Mouse (Mus musculus) heart, adult 11 months (tissue): ENCODE measurements around the gene Eif2b4.

Source experiments
- DNase-seq: peaks from one replicate; pipeline ENCODE4 v3.0.0; 2022

Eif2b4 gene

DNA sequence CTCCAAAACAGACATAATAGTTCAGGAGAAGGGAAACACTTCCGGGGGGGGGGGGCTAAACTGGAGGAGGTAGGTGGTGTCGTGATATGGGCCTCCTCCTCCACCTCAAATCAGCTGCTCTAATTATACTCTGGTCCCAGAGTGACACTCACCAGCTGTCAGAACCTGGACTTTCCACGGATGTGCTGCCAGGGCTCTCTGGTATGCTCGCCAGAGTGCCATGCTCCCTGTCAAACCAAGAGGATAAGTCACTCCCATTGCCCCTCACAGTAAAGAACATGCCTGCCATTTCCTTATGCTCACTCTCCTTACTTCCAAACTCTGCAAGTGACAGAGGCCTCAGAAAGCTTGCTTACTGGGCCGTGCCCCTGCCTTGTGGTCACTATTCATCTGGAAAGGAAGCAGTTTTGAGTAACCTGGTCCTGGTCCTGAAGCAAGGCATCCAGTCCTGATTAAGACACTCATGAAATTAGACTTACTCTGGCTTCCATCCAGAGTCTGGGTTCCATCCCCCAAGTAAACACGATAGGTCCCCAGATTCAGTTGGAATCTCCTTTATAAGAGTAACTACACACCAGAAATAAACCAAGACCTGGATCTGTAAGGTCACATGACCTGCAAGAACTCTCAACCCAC is 39.6 kb downstream of the Eif2b4 start:
- DNase-seq, result peak; percentile 96

DNA sequence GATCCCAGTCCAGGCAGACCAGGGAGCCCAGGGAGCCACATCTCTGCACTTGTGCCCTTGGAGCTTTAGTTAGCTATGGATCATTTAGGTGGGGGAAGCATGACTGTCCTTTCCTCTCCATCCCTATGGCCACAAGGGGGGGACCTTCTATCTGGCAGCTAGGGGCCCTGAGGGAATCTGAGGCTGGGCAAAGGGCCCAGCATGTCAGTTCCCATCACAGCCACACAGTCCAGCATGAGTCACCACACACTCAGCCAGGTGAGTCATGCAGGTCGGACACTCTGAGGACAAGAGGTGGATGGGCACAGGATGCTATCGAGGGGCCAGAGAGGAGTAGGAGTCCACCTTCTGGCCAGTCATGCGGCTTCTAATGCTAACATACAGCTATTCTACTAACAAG is 41.5 kb downstream of the Eif2b4 start:
- peak; percentile 96 for DNase-seq

DNA sequence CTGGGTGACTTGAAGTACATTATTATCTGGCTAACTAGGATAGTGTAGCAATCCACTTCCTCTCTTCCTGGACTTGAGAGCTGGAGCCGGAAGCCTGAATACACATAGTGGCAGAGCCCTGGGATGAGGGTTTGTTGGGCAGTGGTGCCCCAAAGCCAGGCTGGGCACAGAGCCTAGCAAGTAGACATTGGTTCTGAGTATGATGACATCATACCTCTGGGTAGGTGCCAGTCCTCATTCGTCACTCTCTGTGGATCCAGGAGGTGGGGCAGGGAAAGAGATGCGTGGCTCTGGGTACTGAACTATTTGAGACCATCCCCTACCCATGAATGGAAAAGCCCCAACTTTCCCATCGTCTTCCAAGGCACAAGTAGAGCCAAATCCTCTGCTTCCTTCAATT is 43.4 kb downstream of the Eif2b4 start:
- peak; percentile 92 for DNase-seq

DNA sequence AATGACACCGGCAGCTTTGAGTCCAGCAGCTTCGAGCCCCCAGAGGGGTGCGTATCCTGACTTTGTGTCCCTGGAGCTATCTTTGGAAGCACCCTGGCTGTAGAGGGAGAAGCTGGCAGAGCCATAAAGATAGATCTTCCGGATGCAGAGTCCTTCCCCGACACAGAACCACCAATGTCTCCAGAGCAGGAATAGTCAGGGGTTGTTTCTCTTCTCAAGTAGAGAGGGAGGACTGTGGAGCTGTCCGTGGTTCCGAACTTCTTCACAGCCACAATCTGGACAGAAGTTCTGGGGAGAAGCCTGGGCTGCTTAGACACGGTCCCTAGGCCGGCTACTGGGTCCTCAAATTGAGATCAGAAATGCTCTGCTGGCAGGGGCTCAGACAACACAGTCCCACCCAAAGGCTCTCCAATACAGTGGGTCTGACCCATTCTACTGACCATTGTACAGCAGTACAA is 54.2 kb downstream of the Eif2b4 start:
- DNase-seq, result peak; percentile 88

DNA sequence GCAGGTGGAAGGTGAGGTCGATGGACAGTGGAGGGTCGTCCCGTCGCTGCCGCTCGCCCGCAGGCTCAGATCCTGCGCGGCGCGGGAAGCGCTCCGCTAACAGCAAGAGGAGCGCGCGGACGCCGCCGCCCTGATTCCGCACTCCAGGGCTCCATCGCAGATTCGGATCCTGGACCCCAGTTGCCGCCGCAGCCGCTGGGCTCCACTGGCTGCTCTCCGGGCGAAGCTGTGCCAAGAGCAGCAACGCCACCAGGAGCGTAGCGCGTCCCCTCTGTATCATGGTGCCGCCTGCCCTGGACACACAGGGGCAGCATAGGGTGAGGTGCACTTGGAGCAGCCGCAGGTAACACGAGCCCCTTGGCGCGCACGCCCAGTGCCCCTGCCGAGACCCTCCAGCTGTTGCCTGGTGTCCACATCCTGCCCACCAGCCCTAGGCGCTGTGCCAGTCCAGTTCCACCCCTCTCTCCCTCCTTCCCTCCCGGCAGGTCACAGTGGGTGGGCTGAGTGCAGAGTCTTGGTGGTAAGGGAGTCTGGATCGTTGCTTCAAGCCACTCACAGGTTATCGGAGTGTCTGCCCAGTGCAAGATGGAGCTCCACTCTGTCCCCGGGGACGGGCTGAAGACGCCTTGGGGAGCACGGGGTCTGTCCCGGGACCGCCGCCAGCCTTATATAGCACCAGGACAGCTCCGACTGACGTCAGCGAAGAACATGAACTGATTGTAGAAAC is 54.8 kb downstream of the Eif2b4 start, which contains the start of gene Ucn:
Ucn (minus strand) TSS at position 589 of the 727 bp plus-strand sequence.
- peak; percentile 91 for DNase-seq

DNA sequence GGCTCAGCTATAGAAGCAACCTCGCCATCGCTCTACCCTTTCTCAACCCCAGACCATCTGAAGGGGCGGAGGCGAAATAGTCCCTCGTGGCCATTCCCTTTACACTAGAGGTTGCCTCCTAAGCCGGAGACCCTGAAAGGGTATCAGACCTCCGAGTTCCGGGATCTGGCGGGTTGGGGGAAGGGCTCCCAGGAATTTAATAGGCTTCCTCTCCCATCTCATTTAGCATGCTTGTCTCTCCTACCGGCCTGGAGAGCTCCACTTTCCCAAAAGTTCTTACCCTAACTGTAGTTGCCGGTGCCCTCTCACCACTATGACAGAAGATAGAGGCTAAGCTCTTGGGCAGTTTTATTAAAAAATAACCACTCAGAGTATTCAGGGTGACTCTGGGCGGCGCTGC is 55.6 kb downstream of the Eif2b4 start:
- peak; percentile 61 for DNase-seq
